Mouse (Mus musculus) heart, adult 2 months (tissue): ENCODE results near the gene Rcvrn. TPM values are rescaled to one million over a fixed set of nuclear protein-coding genes. Genes with fewer than 3 reads are reported as not detected.

Experiments
- DNase-seq, 2 experiments: peaks; one replicate each; pipeline ENCODE4 v3.0.0; 2021
- H3K27ac ChIP-seq: fragments of 200-600 bp; 2 replicates; pipeline ENCODE4 v1.8.1; 2022
- H3K27me3 ChIP-seq: fragments of 200-500 bp; 2 replicates; pipeline ENCODE4 v1.6.1; 2012; ENCODE audit warnings: mild to moderate bottlenecking, low read length, inconsistent platforms, mixed read lengths; ENCODE audit not compliant: control insufficient read depth, insufficient read depth
- H3K36me3 ChIP-seq: fragments of 200-500 bp; 2 replicates; pipeline ENCODE4 v1.6.1; 2012; ENCODE audit warnings: low read length, inconsistent platforms; ENCODE audit not compliant: control insufficient read depth, insufficient read depth
- H3K4me1 ChIP-seq: fragments of 200-500 bp; 2 replicates; pipeline ENCODE4 v1.6.1; 2011; ENCODE audit warnings: low read length; ENCODE audit not compliant: control insufficient read depth, insufficient read depth
- H3K4me3 ChIP-seq: fragments of 200-600 bp; 2 replicates; pipeline ENCODE4 v1.8.1; 2022
- H3K79me2 ChIP-seq: fragments of 200-500 bp; replicated peaks from 2 replicates; pipeline ENCODE4 v1.6.1; 2012; ENCODE audit warnings: mild to moderate bottlenecking, inconsistent platforms, low read length, moderate library complexity, mixed read lengths; ENCODE audit not compliant: control insufficient read depth, insufficient read depth
- H3K9ac ChIP-seq: fragments of 200-500 bp; 2 replicates; pipeline ENCODE4 v1.6.1; 2012; ENCODE audit warnings: low read depth, mild to moderate bottlenecking, control low read depth, inconsistent platforms, low read length, mixed read lengths
- CTCF ChIP-seq: fragments of 200-600 bp; IDR thresholded peaks from 2 replicates; pipeline ENCODE4 v1.8.1; 2022; ENCODE audit warnings: antibody characterized with exemption, mild to moderate bottlenecking, moderate library complexity
- EP300 ChIP-seq: fragments of 200-500 bp; IDR thresholded peaks from 2 replicates; pipeline ENCODE4 v1.6.1; 2011; ENCODE audit warnings: low read depth, low read length, control low read depth; ENCODE audit not compliant: insufficient read depth
- POLR2A ChIP-seq: fragments of 200-500 bp; IDR thresholded peaks from 2 replicates; pipeline ENCODE4 v1.6.1; 2011; ENCODE audit warnings: mild to moderate bottlenecking, low read depth, low read length, control low read depth; ENCODE audit not compliant: insufficient read depth
- WGBS: fragments of 180-500 bp; shearing (Covaris S2); methylation state at CpG from one replicate; pipeline ENCODE4 v1.1.7; 2018; 5-methylcytosine and 5-hydroxymethylcytosine counted together
- intact Hi-C: fragments of 180-260 bp; cut with DNase I; formaldehyde crosslinking; loops from one replicate; pipeline ENCODE4 v1.15.1; 2025
- polyA plus RNA-seq: library from polyadenylated mRNA; depleted of rRNA; stranded (reverse); fragments of >200 nt; gene quantifications from 2 replicates; pipeline ENCODE4 v1.2.3, GENCODE M21; 2012
- total RNA-seq, 2 experiments: library from RNA; stranded (reverse); gene quantifications; 2 replicates each; pipeline ENCODE4 v1.2.3; 2021

Gene Rcvrn
- total and polyA plus RNA-seq, 3 experiments: not detected

DNA sequence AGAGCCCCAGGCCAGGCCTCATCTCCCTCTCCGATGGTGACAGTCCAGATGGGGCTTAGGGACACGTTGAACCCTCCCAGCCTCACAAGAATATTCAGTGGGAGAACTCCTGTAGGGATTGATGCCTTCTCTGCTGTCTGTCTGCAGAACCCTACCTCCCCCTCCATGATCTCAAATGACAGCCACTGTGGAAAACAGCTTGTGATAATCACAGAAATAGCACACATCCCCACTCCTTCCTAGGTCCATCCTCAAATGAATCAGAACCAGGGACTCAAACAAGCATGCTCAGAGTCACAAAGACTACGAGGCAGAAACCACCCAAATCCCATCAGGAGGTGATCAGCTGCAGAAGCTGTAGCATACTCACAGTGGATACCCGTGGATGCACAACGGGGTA is 29.0 kb upstream of the Rcvrn start:
- H3K36me3 ChIP-seq: no peaks in the 10 kb centered on the region
- H3K27ac ChIP-seq: no peak overlapping the region
- H3K79me2 ChIP-seq: no peaks in the 10 kb centered on the region
- DNase-seq: no peak
- peaks cover 9% of the 10 kb centered on the region for H3K4me1 ChIP-seq
- intact Hi-C loops: no loop called here
- no peak for TF ChIP-seq POLR2A
- TF ChIP-seq EP300: no peak
- no peak for TF ChIP-seq CTCF
- no peak overlapping the region for H3K9ac ChIP-seq
- no peaks in the 10 kb centered on the region for H3K27me3 ChIP-seq
- WGBS: 90% methylated on average over 5 of the region's 5 CpGs
- no peak overlapping the region for H3K4me3 ChIP-seq

DNA sequence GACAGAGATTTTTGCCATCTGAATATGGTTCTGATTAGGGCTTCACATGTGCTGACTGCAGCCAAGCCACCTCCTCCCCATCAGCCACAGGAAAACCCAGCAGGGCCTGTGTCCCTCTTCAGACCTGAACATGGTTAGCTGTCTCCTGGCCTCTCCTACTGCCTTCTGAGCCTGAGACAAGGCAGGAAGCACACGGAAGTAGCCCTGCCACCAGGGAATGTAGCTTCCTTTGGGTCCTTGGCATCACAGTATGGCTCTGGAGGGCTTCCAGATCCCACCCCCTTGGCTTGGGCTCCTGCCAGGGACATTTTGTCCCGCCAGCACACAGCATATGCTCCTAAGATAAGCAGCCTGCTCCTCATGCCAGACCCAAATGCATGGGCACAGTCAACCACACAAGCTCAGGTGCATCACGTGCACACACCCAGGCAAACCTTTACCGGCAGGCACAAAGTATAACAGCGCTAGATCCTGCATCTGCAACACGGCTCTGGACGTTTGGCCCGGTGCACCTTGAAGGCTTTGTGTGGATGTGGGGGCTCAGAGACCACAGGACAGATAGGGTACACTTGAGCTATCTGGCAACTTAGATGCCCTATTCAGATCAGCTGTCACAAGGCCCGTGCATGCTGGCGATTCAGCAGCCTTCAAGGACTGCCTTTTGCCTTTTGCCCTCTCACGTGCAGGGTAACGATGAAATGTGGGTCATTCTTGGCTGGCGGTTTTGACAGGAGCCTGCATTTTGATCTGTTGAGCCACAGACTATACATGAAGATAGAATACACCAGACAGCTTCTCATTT is 27.4 kb upstream of the Rcvrn start:
- Histone ChIP-seq H3K4me1 (peaks cover 9% of the 10 kb centered on the region), H3K79me2 (no peaks in the 10 kb centered on the region), H3K36me3 (no peaks in the 10 kb centered on the region), H3K27ac (peak overlapping the region; percentile 30), H3K27me3 (no peaks in the 10 kb centered on the region), H3K9ac (no peak overlapping the region), H3K4me3 (no peak overlapping the region)
- WGBS: 47% methylated on average over 13 of the region's 13 CpGs
- peak; percentile 75 to 80 for DNase-seq
- intact Hi-C loops: no loop called here
- 0 out of 2 replicates have a peak, but pooled peaks have one; percentile 38 for TF ChIP-seq POLR2A
- peak; percentile 97 for TF ChIP-seq EP300
- TF ChIP-seq CTCF: no peak

GRCm38 (mm10) chr11:67668460-67669007 is 26.6 kb upstream of the Rcvrn start:
- 95% methylated on average over 3 of the region's 3 CpGs for WGBS
- Histone ChIP-seq H3K36me3 (no peaks in the 10 kb centered on the region), H3K79me2 (no peaks in the 10 kb centered on the region), H3K4me1 (peaks cover 9% of the 10 kb centered on the region), H3K4me3 (no peak overlapping the region), H3K27ac (no peak overlapping the region; the same call in 1 of the 2 replicates), H3K9ac (no peak overlapping the region), H3K27me3 (no peaks in the 10 kb centered on the region)
- intact Hi-C loops: no loop called here
- TF ChIP-seq EP300 (no peak), CTCF (no peak)
- peak in 1 of 2 experiments; percentile 25 for DNase-seq

DNA sequence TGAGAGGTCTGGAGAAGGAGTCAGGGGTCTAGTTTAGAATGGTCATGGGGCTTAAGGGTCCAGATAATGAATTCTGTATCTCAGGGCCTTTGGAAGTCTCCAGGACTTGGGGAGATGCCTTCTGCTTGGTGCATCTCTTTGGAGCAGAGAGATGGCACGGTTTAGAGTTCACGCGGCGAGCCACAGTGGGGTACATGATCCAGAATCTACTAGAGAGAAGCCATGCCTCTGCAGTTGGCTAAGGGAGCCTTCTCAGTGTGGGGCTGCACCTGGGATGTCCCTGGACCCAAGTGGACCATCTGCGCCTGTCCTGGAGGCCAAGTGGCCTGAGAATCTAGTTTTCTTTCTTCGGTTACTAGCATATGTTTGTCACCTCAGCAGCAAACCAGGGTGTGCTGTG is 25.1 kb upstream of the Rcvrn start:
- 97% methylated on average over 6 of the region's 6 CpGs for WGBS
- DNase-seq: no peak
- H3K27ac ChIP-seq: no peak overlapping the region
- TF ChIP-seq EP300 (no peak), POLR2A (no peak), CTCF (no peak)
- no peaks in the 10 kb centered on the region for H3K36me3 ChIP-seq
- no peaks in the 10 kb centered on the region for H3K79me2 ChIP-seq
- H3K9ac ChIP-seq: no peak overlapping the region
- no peaks in the 10 kb centered on the region for H3K27me3 ChIP-seq
- intact Hi-C loops: no loop called here
- H3K4me3 ChIP-seq: no peak overlapping the region
- H3K4me1 ChIP-seq: peaks cover 9% of the 10 kb centered on the region

- peak in 1 of 2 experiments; percentile 29 for DNase-seq
- Histone ChIP-seq H3K4me3 (no peak overlapping the region), H3K36me3 (no peaks in the 10 kb centered on the region), H3K9ac (no peak overlapping the region), H3K27ac (no peak overlapping the region), H3K79me2 (no peaks in the 10 kb centered on the region), H3K27me3 (no peaks in the 10 kb centered on the region), H3K4me1 (peaks cover 10% of the 10 kb centered on the region)
- TF ChIP-seq EP300 (no peak), POLR2A (no peak), CTCF (no peak)
- intact Hi-C loops: no loop called here
- 59% methylated on average over 5 of the region's 5 CpGs for WGBS
These were observed 23.0 kb upstream of the Rcvrn start for GRCm38 (mm10) chr11:67672140-67672539.
